Comparison of ENCODE assay signal across 7 mouse cellular contexts in the genomic region with DNA sequence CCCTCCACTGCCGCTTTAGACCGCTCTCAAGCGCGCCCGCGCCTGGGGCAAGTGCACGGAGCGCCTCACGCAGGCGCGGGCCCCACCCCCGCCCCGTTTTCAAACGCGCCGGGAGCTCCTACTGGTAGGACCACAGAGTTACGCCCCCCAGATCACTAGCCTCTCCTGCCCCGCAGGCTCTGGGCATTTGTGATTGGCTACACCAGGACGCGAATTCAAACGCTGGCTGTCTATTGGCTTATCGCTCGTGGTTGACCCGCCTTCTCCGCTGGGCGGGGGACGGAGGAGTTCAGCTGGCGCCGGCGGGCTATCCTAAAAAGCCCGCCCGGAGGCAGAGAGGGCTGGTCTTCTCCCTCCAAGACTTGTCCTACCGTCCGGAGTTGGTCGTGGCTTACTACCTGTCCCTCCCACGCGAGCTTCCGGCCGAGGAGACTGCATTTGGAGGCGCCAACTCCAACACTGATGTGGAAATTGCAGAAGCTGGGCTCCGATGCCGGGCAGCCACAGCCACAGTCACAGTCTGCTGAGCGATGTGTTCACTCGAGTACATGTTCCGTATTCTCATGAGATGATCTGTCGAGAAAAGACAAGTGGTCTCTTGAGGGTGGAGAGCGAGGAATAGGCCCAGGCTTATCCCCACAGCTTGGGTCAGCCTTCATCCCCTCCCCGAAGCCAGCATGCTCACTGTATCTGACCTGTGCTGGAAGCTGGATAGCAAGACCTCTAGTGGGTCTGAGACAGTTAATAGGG. TPM values are rescaled to one million over a fixed set of nuclear protein-coding genes. Genes with fewer than 3 reads are reported as not detected.
DNase-seq lines count a peak whose midpoint lies in the region; ATAC-seq lines count a peak whose summit lies in the region.

Gene Ccnf (minus strand): TSS at position 165 of the 750 bp plus-strand sequence.

- H3K36me3 ChIP-seq in intestine, embryonic 15.5 days, result peaks cover 13% of the 10 kb centered on the region; the same call in 1 of the 2 replicates
- H3K36me3 ChIP-seq in midbrain, embryonic 10.5 days, result peaks cover 32% of the 10 kb centered on the region

- peaks cover 10% of the 10 kb centered on the region for H3K4me1 ChIP-seq in intestine, embryonic 15.5 days (replicated peaks)
- H3K4me1 ChIP-seq in midbrain, embryonic 10.5 days, result peaks cover 20% of the 10 kb centered on the region

- H3K4me3 ChIP-seq in intestine, embryonic 15.5 days (replicated peaks), result peak within 1 kb of the TSS; percentile 89
- peak within 1 kb of the TSS; percentile 86 for H3K4me3 ChIP-seq in midbrain, embryonic 10.5 days

- peak within 1 kb of the TSS; percentile 82 for H3K27ac ChIP-seq in intestine, embryonic 15.5 days
- H3K27ac ChIP-seq in midbrain, embryonic 10.5 days (replicated peaks), result peak within 1 kb of the TSS; percentile 96

- H3K27me3 ChIP-seq in intestine, embryonic 15.5 days (replicated peaks), result no peaks in the 10 kb centered on the region
- H3K27me3 ChIP-seq in midbrain, embryonic 10.5 days (ENCODE audit: low read depth, poor library complexity, severe bottlenecking), result no peaks in the 10 kb centered on the region

- H3K9me3 ChIP-seq in intestine, embryonic 15.5 days, result peaks cover 3% of the 10 kb centered on the region; the same call in 1 of the 2 replicates
- H3K9me3 ChIP-seq in midbrain, embryonic 10.5 days (replicated peaks), result peaks cover 7% of the 10 kb centered on the region; the same call in 1 of the 2 replicates

- intact Hi-C loops in gastrocnemius, postnatal 36 days (cut with DNase I), result no loop called here
- intact Hi-C loops in left cerebral cortex, postnatal 25 days (cut with DNase I), result loop anchor here (2.0 to 5.0 kb wide), 2 partner anchors 83 to 96 kb away; partner anchors contain the start of gene Atp6v0c

- H3K4me2 ChIP-seq in intestine, embryonic 15.5 days (replicated peaks), result peak within 1 kb of the TSS; percentile 86

- peak; percentile 98 for DNase-seq in adrenal gland, adult 2 months
- DNase-seq in embryo, embryonic 11.5 days (ENCODE audit: low read depth, low spot score), result peak; percentile 96
- DNase-seq in gastrocnemius, postnatal 36 days, result peak; percentile 89 to 92
- DNase-seq in left cerebral cortex, postnatal 25 days (ENCODE audit: low spot score in 2 of 2), result peak; percentile 95 to 99
- peak; percentile 98 for DNase-seq in midbrain, embryonic 10.5 days (ENCODE audit: low spot score)
- DNase-seq in right cerebral cortex, postnatal 4 days, result peak; percentile 90

- peak within 1 kb of the TSS; percentile 83 for H3K9ac ChIP-seq in intestine, embryonic 15.5 days

- under 1% methylated on average over 48 of the region's 48 CpGs for WGBS in intestine, embryonic 15.5 days
- under 1% methylated on average over 48 of the region's 48 CpGs for WGBS in midbrain, embryonic 10.5 days

- peak; percentile 100 for ATAC-seq in intestine, embryonic 15.5 days

RNA-seq across cellular contexts. Expression of gene Ccnf, which starts in this region (rescaled TPM):
- 1 to 10 TPM; 1.8 to 4.0 TPM for total RNA-seq in adrenal gland, adult 2 months (2021)
- 1.9 and 2.0 TPM in 2 replicates for polyA plus RNA-seq in adrenal gland, adult 2 months (2012; rRNA removed)
- 1 to 10 TPM in 1 of 2 experiments, under 1 TPM in 1; 0.91 to 1.1 TPM for total RNA-seq in gastrocnemius, postnatal 36 days (2021)
- 50.1 and 51.9 TPM in 2 replicates for polyA plus RNA-seq in intestine, embryonic 15.5 days (2015; fragmentation: Nextera tagmentation; extraction: Ambion mirVana)
- 1 to 10 TPM; 6.5 to 6.9 TPM for total RNA-seq in left cerebral cortex, postnatal 25 days (2021)
- 116 and 131 TPM in 2 replicates for polyA plus RNA-seq in midbrain, embryonic 10.5 days (2016; fragmentation: Nextera tagmentation; extraction: Ambion mirVana)

Comparison
In these comparisons a context has a peak if more than half of its experiments do, and no peak if none do; other contexts are left out.
1. Peak in every context shown above with its lines: DNase-seq, ATAC-seq, H3K4me3 ChIP-seq and H3K27ac ChIP-seq.
2. RNA of gene Ccnf (polyA plus RNA-seq): 116 to 131 TPM in midbrain, embryonic 10.5 days and 50.1 to 51.9 TPM in intestine, embryonic 15.5 days; 1.9 to 2.0 TPM in adrenal gland, adult 2 months; every median in the first group is over 10 times any median in the second.